Mouse (Mus musculus): ENCODE data around the gene Slitrk1.

DNA sequence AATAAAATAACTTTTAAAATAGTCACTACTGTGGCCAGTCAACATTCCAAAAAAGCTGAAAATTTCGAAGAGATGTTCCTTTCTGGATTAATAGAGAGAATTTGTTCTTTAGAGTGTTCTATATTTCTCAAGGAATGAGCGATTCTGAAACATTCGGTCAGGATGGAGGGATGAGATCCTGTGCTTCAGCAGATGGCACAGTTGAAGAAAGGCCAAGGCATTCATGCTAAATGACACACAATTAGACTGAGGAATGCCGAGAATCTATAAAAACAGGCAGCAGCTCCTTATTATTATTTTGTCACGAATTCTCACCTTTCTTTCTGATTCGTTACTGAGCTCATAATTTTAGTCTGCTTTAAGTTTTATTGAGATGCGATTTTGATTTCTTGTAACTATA, 15.4 kb downstream of the Slitrk1 start:
- TF ChIP-seq TAL1 (IDR thresholded peaks at IDR 0.05; ENCODE audit: low read length) (no peak), GATA1 (IDR thresholded peaks at IDR 0.05; ENCODE audit: low read length) (no peak)
